Mouse (Mus musculus) inflammation-experienced regulatory T-cells, adult 6 months (primary cell): Measurements from ENCODE around the gene Psmd6. TPM values are rescaled to one million over a fixed set of nuclear protein-coding genes. Genes with fewer than 3 reads are reported as not detected.

ENCODE experiments used
- ATAC-seq: one replicate; pipeline ENCODE4 v1.8.0; 2017
- polyA plus RNA-seq, 3 experiments: library from polyadenylated mRNA; unstranded; fragments of 100-300 nt; shearing (Covaris generic); gene quantifications; one replicate each; pipeline ENCODE4 v1.2.1; 2017

The Psmd6 gene
- polyA plus RNA-seq, 3 experiments from 2014 or later = 117 to 176 (median 128) TPM

- ATAC-seq = no peak
These were observed 56.2 kb downstream of the Psmd6 start for GRCm38 (mm10) chr14:14064486-14065141.

GRCm38 (mm10) chr14:14063382-14063781 is 57.4 kb downstream of the Psmd6 start:
- no peak for ATAC-seq

DNA sequence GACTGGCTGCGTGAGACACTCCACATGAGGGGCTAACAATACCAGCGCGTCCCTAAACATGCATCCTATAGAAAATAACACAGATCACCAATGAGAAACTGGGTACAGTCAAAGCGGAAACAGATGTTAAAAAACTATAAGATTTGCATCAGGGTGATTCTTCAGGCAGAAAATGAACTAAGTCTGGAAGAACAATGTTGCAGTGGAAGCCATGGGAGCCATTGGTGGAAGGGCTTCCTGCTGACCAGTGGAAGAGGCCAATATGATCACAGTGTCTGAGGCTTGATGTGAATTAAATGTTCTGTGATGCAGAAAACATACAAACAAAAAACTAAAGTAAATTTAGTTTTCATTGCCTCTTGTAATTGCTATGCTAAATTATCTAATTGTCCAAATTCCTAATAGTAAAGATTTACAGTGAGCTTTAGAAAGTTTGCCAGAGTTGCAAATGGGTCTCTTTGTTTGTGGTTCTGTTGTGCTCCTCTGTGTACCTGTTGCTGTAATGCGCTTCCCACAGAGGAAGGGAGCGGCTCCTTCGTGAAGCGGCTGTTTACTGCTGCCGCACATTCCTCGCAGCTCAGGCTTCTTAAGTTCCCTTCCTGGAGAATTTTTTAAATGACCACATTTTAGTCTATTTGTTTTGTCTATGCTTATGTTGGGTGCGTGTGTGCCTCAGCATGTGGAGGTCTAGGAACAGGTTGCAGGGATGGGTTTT is 58.1 kb downstream of the Psmd6 start:
- ATAC-seq = no peak

Other genes with a start within 250 kb of the Psmd6 start
- gene Gm281, start 206.5 kb downstream of the Psmd6 start, polyA plus RNA-seq = not detected
- gene Atxn7, start 159.5 kb downstream of the Psmd6 start, polyA plus RNA-seq = 10 to 100 TPM in 2 of 3 experiments, 1 to 10 TPM in 1; 8.8 to 16.5 (median 15.6) TPM
- gene Thoc7, start 159.1 kb downstream of the Psmd6 start, polyA plus RNA-seq = 100 to 1,000 TPM; 134 to 173 (median 140) TPM
- not detected for gene Olfr720, start 65.9 kb upstream of the Psmd6 start, polyA plus RNA-seq
- gene Olfr31, start 201.8 kb upstream of the Psmd6 start, polyA plus RNA-seq = under 1 TPM in 1 of 3 experiments, not detected in 2; 0.13 TPM
- gene Il3ra, start 225.3 kb upstream of the Psmd6 start, polyA plus RNA-seq = 1 to 10 TPM; 3.6 to 10.0 (median 4.1) TPM